Mouse (Mus musculus) heart, embryonic 13.5 days (tissue): ENCODE results near the gene Tspo2. TPM values are rescaled to one million over a fixed set of nuclear protein-coding genes. Genes with fewer than 3 reads are reported as not detected.
A peak's percentile ranks its signal among the peaks of the same experiment; 100 is the strongest.

Experiments used
- ATAC-seq: fragments of 200-750 bp; cut with Nextera tagmentation; 2 replicates; pipeline ENCODE4 v1.8.0; 2017; ENCODE audit warnings: moderate TSS enrichment; ENCODE audit not compliant: insufficient number of reproducible peaks, low FRiP score, low TSS enrichment; ENCODE audit errors: extremely low read depth
- H3K27ac ChIP-seq: fragments of 300-500 bp; sonication (generic); replicated peaks from 2 replicates; pipeline ENCODE4 v1.5.1; 2015; ENCODE audit warnings: moderate library complexity, mild to moderate bottlenecking, inconsistent platforms
- H3K27me3 ChIP-seq: fragments of 300-500 bp; sonication (generic); replicated peaks from 2 replicates; pipeline ENCODE4 v1.6.1; 2015; ENCODE audit warnings: mild to moderate bottlenecking, inconsistent platforms
- H3K36me3 ChIP-seq: fragments of 300-500 bp; sonication (generic); 2 replicates; pipeline ENCODE4 v1.6.1; 2015; ENCODE audit warnings: mild to moderate bottlenecking, inconsistent platforms
- H3K4me1 ChIP-seq: fragments of 300-500 bp; sonication (generic); 2 replicates; pipeline ENCODE4 v1.6.1; 2015; ENCODE audit warnings: inconsistent platforms
- H3K4me2 ChIP-seq: fragments of 300-500 bp; sonication (generic); 2 replicates; pipeline ENCODE4 v1.6.1; 2015; ENCODE audit warnings: inconsistent platforms, mild to moderate bottlenecking, moderate library complexity
- H3K4me3 ChIP-seq: fragments of 300-500 bp; sonication (generic); 2 replicates; pipeline ENCODE4 v1.5.1; 2015; ENCODE audit warnings: moderate library complexity, mild to moderate bottlenecking, inconsistent platforms
- H3K9ac ChIP-seq: fragments of 300-500 bp; sonication (generic); 2 replicates; pipeline ENCODE4 v1.6.1; 2015; ENCODE audit warnings: inconsistent platforms, mild to moderate bottlenecking, moderate library complexity
- H3K9me3 ChIP-seq: fragments of 300-500 bp; sonication (generic); 2 replicates; pipeline ENCODE4 v1.6.1; 2016; ENCODE audit warnings: inconsistent platforms
- WGBS: fragments of 180-500 bp; shearing (Covaris S2); methylation state at CpG from one replicate; pipeline ENCODE4 v1.1.7; 2015; ENCODE audit warnings: mixed read lengths; 5-methylcytosine and 5-hydroxymethylcytosine counted together
- polyA plus RNA-seq: library from polyadenylated mRNA; unstranded; fragments of >200 nt; fragmentation: Nextera tagmentation; extraction: Ambion mirVana; gene quantifications from 2 replicates; pipeline ENCODE4 v1.2.1, GENCODE M21; 2015

The Tspo2 gene
- polyA plus RNA-seq, 1 experiment from 2014 or later: 8.8 TPM

DNA sequence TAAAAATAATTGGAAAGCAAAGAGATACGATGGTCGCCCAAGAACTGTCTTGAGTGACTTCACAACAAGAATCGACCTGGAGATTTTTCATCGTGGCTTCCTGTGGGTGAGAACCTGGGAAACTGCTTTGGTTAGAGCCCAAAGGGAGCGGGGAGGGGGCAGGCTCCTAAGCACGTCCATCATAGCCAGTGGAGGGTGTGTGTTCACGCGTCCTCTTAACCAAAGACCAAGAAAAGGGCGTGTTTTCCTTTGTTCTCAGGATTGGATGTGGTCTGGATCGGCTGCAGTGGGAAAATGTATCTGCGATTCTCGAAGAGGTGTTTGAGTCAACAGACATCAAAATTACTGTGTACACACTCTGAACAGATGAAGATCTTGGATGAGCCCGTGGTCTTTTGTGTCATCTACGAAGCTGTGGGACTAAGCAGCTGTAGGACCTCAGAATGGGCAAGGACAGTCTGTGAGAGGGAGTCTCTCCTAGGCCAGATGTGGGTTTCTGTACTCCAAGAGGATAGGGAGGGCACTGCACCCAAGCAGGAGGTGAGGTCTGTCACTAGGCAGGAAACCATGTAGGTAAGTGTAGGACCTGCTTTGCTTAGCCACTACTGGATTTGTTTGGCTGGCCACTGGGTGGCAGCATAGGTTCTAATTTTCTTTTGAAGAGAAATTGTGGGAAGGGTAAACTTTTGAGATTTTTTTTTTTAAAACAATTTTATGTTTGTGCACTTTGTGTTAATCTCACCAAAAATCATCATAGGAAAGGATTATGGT is 34.7 kb downstream of the Tspo2 start:
- no peaks in the 10 kb centered on the region for H3K9me3 ChIP-seq
- no peak overlapping the region for H3K4me3 ChIP-seq
- peaks cover 27% of the 10 kb centered on the region for H3K4me1 ChIP-seq
- WGBS: 80% methylated on average over 14 of the region's 14 CpGs
- no peak overlapping the region for H3K9ac ChIP-seq
- no peak overlapping the region for H3K4me2 ChIP-seq
- no peaks in the 10 kb centered on the region for H3K27me3 ChIP-seq
- H3K36me3 ChIP-seq: peaks cover 94% of the 10 kb centered on the region
- peak overlapping the region; percentile 55 for H3K27ac ChIP-seq
- no peak for ATAC-seq

DNA sequence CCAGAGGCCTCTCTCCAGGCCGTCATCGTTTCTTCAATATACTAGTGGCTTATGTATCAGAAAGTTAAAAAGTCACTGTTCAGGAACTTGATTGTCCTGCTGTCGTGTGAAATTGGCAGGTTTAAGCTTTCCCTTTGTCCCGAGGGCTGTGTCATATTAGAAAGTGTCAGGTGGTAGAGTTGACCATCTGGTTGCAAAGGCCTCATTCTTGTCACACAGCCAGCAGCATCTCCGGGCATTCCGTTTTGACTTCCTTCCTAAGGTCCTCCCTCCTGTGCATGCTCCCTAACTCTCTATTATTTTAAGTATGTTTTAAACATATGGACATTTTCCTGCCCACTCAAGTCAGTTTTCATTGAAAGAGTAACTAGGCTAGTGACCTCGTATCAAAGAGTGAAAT is 35.3 kb downstream of the Tspo2 start:
- Histone ChIP-seq H3K27me3 (no peaks in the 10 kb centered on the region), H3K9ac (no peak overlapping the region), H3K36me3 (peaks cover 88% of the 10 kb centered on the region), H3K27ac (peak overlapping the region; percentile 55), H3K4me2 (no peak overlapping the region), H3K4me3 (no peak overlapping the region), H3K4me1 (peaks cover 33% of the 10 kb centered on the region), H3K9me3 (no peaks in the 10 kb centered on the region)
- WGBS: 67% methylated on average over 7 of the region's 7 CpGs
- no peak for ATAC-seq

DNA sequence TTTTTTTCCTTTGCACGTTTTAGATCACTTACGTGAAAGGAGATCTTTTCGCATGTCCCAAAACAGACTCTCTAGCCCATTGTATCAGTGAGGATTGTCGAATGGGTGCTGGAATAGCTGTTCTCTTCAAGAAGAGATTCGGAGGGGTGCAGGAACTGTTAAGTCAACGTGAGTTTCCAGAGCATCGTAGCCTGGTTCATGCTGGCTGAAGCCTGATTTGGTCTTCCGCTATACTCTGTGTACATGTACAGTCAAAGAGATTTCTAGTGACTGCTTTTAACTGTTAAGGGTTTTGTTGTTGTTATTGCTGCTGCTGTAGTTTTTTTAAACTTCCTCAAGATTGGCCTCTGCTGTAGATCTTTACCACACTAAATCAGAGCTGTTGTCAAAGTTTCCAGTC is 40.1 kb downstream of the Tspo2 start:
- Histone ChIP-seq H3K36me3 (peaks cover 45% of the 10 kb centered on the region), H3K27me3 (no peaks in the 10 kb centered on the region), H3K9ac (peak overlapping the region; percentile 87), H3K4me3 (peak overlapping the region; percentile 91), H3K9me3 (no peaks in the 10 kb centered on the region), H3K4me1 (peaks cover 38% of the 10 kb centered on the region), H3K27ac (peak overlapping the region; percentile 99), H3K4me2 (peak overlapping the region; percentile 90)
- ATAC-seq: no peak
- WGBS: 53% methylated on average over 8 of the region's 8 CpGs

DNA sequence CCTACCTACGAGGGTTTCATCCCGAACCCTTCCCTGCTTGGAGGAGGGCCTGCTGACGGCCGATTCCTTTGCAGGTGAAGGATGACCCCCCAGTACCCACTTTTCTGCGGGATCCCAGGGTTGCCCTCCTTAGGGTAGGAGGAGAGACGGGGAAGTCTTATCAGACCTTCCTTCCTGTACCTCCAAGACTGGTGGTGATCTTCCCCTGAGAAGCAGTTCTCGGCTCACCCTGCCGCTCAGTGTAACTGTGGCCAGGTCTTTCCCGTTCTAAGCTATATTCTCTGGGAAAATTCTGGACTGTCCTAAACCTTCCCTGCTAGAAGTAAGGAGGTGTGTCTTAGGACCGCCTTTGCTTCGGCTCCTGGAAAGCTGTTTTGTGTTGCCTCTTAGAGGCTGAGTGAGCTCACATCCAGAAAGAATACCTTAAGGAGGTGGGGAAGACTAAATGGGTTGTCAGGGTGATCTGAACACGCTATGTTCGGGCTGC is 41.0 kb downstream of the Tspo2 start:
- H3K9ac ChIP-seq: peak overlapping the region; percentile 87
- peaks cover 43% of the 10 kb centered on the region for H3K4me1 ChIP-seq
- no peaks in the 10 kb centered on the region for H3K27me3 ChIP-seq
- H3K27ac ChIP-seq: peak overlapping the region; percentile 99
- peaks cover 36% of the 10 kb centered on the region for H3K36me3 ChIP-seq
- 0 out of 2 replicates have a peak, but pooled peaks have one; percentile 1 for ATAC-seq
- H3K9me3 ChIP-seq: no peaks in the 10 kb centered on the region
- peak overlapping the region; percentile 91 for H3K4me3 ChIP-seq
- under 1% methylated on average over 13 of the region's 13 CpGs for WGBS
- peak overlapping the region; percentile 90 for H3K4me2 ChIP-seq

- Histone ChIP-seq H3K27ac (peak within 1 kb of the TSS; percentile 100), H3K4me3 (peak within 1 kb of the TSS; percentile 91)
- under 1% methylated on average over 82 of the region's 84 CpGs for WGBS
Observed at GRCm38 (mm10) chr17:48409380-48410298, 41.7 kb downstream of the Tspo2 start, which contains the start of the genes Nfya and Oard1. Gene Nfya, minus strand, starts transcription at chr17:48409906. Gene Oard1, plus strand, starts transcription at chr17:48410014.

DNA sequence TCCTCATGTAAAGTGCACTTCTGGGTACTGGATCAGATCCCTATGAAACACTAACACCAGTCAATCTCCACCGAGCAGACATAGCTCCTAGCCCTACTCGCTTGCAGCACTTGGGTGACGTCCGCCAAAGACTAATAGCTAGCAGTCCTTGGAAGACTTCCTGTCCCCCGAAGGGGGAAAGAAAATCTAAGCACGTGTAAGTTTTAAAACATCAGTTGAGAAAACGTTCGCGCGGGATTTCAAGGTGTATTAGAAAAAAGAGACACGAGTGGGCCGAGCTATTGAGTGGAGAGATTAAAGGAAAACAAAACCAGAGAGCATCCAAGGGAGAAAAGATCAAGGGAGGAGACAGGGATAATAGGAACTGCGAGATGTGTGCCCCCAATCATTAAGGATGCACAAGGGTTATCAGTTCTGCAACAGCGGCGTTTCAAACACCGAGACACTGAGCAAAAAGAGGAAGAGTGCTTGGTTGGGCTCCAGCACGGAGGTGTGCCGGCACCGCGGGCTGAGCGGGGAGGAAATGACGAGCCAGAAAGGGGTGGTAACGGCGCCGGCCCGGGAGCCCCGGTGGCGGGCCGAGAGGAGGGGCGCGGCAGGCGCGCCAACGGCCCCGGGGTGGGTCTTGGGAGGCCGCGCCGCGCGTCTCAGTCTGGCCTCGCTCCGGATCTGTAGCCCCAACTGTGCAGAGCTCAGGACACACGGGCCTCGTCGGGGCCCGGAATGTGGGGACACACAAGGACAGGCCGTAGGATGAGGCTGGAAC is 42.6 kb downstream of the Tspo2 start:
- ATAC-seq: peak; percentile 12
- 0% methylated on average over 46 of the region's 47 CpGs for WGBS

More at GRCm38 (mm10) chr17:48409380-48410298, 41.7 kb downstream of the Tspo2 start, which contains the start of the genes Nfya and Oard1:
- Histone ChIP-seq H3K36me3 (peaks cover 29% of the 10 kb centered on the region), H3K4me2 (peak within 1 kb of the TSS; percentile 90), H3K4me1 (peaks cover 43% of the 10 kb centered on the region), H3K9me3 (no peaks in the 10 kb centered on the region), H3K27me3 (no peaks in the 10 kb centered on the region), H3K9ac (peak within 1 kb of the TSS; percentile 99)
- peak; percentile 92 for ATAC-seq

DNA sequence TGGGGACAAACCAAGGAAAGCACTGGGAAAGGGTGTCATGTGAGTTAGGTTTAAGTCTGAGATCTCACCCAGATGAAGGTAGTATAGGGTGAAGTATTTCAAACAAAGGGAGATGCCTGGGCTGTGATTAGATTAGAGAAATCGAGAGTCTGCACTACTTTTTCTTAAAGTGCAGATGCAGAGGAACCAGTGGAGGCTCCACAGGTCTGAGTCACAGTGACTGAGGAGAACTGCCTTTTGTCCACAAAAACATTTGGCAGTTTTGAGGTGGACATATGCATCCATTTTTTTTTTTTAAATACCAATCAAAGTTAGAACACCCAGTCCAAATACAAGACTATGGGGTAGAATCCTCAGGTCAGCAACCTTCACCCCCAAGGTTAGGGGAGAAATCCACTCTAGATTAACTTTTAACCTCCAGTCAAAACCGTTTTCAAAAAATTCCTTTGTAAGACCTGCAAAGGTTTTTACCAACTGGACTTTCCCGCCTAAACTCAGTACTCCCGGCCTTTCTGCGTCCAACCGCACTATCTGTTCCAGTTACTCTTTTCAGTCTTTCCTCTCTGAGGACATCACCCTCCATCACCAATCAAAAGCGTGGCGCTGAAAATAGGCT is 43.3 kb downstream of the Tspo2 start:
- 7% methylated on average over 8 of the region's 8 CpGs for WGBS
- peak overlapping the region; percentile 100 for H3K27ac ChIP-seq

More for the DNA sequence above, 42.6 kb downstream of the Tspo2 start:
- peak overlapping the region; percentile 85 for H3K4me2 ChIP-seq
- H3K27me3 ChIP-seq: no peaks in the 10 kb centered on the region
- H3K9ac ChIP-seq: peak overlapping the region; percentile 99
- H3K4me3 ChIP-seq: peak overlapping the region; percentile 91
- peak overlapping the region; percentile 100 for H3K27ac ChIP-seq
- H3K9me3 ChIP-seq: no peaks in the 10 kb centered on the region
- H3K36me3 ChIP-seq: peaks cover 22% of the 10 kb centered on the region
- peaks cover 47% of the 10 kb centered on the region for H3K4me1 ChIP-seq

GRCm38 (mm10) chr17:48407154-48407553 is 44.2 kb downstream of the Tspo2 start:
- peak overlapping the region; percentile 100; the same call in 1 of the 2 replicates for H3K27ac ChIP-seq
- peak overlapping the region; percentile 99; the same call in 1 of the 2 replicates for H3K9ac ChIP-seq
- H3K4me3 ChIP-seq: peak overlapping the region; percentile 91
- H3K36me3 ChIP-seq: peaks cover 11% of the 10 kb centered on the region; the same call in 1 of the 2 replicates
- peak overlapping the region; percentile 85 for H3K4me2 ChIP-seq
- H3K27me3 ChIP-seq: no peaks in the 10 kb centered on the region
- WGBS: 48% methylated on average over 4 of the region's 4 CpGs
- no peak for ATAC-seq
- H3K9me3 ChIP-seq: no peaks in the 10 kb centered on the region
- peaks cover 46% of the 10 kb centered on the region for H3K4me1 ChIP-seq

More for the DNA sequence above, 43.3 kb downstream of the Tspo2 start:
- H3K4me2 ChIP-seq: peak overlapping the region; percentile 85
- peaks cover 47% of the 10 kb centered on the region for H3K4me1 ChIP-seq
- no peak for ATAC-seq
- peak overlapping the region; percentile 99 for H3K9ac ChIP-seq
- no peaks in the 10 kb centered on the region for H3K27me3 ChIP-seq
- no peaks in the 10 kb centered on the region for H3K9me3 ChIP-seq
- peak overlapping the region; percentile 91 for H3K4me3 ChIP-seq
- peaks cover 18% of the 10 kb centered on the region for H3K36me3 ChIP-seq

DNA sequence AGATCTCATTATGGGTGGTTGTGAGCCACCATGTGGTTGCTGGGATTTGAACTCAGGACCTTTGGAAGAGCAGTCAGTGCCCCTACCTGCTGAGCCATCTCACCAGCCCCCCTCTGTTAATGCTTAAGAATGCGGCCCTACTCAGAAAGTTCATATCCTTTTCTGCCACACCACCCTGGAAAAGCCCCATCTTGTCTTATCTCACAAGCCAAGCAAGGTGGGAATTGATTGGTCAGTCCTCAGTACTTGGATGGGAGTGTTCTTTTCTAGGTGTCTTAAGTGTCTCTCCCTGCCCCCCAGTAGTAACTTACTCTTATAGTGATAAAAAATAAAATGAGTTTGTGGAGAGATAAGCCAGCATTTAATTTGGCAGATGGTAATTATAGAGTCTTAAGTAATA is 46.6 kb downstream of the Tspo2 start:
- H3K36me3 ChIP-seq: peaks cover 14% of the 10 kb centered on the region
- WGBS: 52% methylated on average over 1 of the region's 1 CpGs
- no peak overlapping the region for H3K27ac ChIP-seq
- no peak for ATAC-seq
- H3K4me3 ChIP-seq: no peak overlapping the region
- no peak overlapping the region for H3K9ac ChIP-seq
- no peaks in the 10 kb centered on the region for H3K27me3 ChIP-seq
- H3K9me3 ChIP-seq: no peaks in the 10 kb centered on the region
- peaks cover 39% of the 10 kb centered on the region for H3K4me1 ChIP-seq
- H3K4me2 ChIP-seq: no peak overlapping the region

GRCm38 (mm10) chr17:48403848-48404247 is 47.5 kb downstream of the Tspo2 start:
- no peak overlapping the region for H3K4me2 ChIP-seq
- WGBS: 85% methylated on average over 2 of the region's 2 CpGs
- peaks cover 22% of the 10 kb centered on the region for H3K36me3 ChIP-seq
- no peaks in the 10 kb centered on the region for H3K9me3 ChIP-seq
- no peaks in the 10 kb centered on the region for H3K27me3 ChIP-seq
- ATAC-seq: no peak
- H3K4me1 ChIP-seq: peaks cover 39% of the 10 kb centered on the region
- H3K27ac ChIP-seq: no peak overlapping the region
- H3K9ac ChIP-seq: no peak overlapping the region
- H3K4me3 ChIP-seq: no peak overlapping the region
